Mouse (Mus musculus): ENCODE data around the gene Tekt3.

The Tekt3 gene

GRCm38 (mm10) chr11:63059911-63060310 lies 1.5 kb upstream of the Tekt3 start:
- DNase-seq (ENCODE audit: low spot score), result no peak

- no peak for DNase-seq (ENCODE audit: low spot score)
Observed at GRCm38 (mm10) chr11:63066526-63066925, 5.1 kb downstream of the Tekt3 start.

DNA sequence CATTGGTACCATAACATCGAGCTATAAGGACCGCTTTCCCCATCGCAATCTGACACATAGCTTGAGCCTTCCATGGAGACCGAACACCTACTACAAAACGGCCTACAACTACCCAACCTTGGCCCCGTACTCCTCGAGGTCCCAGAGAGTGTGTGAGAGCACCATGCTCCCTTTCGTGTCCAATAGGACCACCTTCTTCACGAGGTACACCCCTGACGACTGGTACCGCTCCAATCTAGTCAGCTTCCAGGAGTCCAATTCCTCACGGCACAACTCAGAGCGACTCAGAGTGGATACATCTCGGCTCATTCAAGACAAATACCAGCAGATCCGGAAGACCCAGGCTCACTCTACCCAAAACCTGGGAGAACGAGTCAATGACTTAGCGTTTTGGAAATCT lies 8.6 kb downstream of the Tekt3 start:
- DNase-seq (ENCODE audit: low spot score), result no peak

DNA sequence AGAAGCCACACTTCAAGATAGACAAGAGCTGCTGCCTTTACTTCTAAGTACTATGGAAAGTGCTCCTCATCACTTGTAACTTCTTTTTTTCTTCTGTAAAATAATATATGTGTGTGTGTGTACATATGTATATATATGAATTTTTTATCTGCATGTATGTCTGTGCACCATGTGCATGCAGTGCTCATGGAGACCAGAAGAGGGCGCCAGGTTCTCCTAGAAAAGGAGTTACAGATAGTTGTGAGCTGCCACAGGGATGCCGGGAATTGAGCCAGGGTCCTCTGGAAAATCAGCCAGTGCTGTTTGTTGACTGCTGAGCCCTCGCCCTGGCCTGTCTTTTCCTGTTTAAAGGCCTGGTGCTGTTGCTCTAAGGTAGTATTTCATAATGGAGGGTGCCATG lies 23.1 kb downstream of the Tekt3 start:
- no peak for DNase-seq (ENCODE audit: low spot score)

- DNase-seq (ENCODE audit: low spot score), result no peak
Observed at GRCm38 (mm10) chr11:63088672-63089071, 27.2 kb downstream of the Tekt3 start.

DNA sequence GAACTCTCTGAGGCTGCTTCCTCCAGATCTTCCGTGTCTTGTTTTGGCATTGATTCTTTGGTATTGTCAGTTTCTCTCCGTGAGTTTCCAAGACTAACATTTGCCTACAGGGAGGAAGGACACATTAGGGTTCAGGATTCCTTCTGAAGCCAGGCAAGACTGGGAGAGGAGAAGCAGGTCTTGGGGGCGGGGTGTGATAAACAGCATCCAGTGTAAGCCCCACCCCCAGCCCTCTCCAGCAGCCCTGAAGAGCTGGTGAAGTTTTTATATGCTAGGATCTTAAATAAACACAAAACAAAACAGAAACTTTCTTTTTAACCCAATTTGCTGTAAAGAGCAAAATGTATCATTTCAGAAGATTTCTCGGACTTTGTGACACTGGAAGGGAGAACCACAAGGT lies 28.8 kb downstream of the Tekt3 start:
- DNase-seq (ENCODE audit: low spot score), result no peak

GRCm38 (mm10) chr11:63090986-63091385 lies 29.5 kb downstream of the Tekt3 start:
- no peak for DNase-seq (ENCODE audit: low spot score)

GRCm38 (mm10) chr11:63092271-63092670 lies 30.8 kb downstream of the Tekt3 start:
- DNase-seq (ENCODE audit: low spot score), result no peak

DNA sequence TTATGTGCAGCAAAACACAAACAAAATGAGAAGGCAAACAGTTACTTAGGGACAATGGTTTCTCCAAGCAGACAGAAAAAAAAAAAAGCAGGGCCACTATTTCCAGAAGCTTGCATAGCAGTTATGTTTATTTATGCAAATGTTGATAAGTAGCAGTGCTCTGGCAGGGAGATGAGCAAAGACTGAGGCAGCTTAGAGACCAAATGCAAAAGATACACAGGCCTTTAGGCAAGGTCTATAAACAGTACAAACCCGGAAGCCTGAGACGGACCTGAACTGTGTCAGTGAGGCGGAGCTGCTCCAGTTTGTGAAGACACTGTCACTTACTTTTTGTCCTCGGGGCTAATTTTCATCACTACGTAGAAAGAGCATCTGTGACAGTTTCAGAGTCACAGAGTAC lies 32.1 kb downstream of the Tekt3 start:
- no peak for DNase-seq (ENCODE audit: low spot score)

GRCm38 (mm10) chr11:63094496-63094895 lies 33.0 kb downstream of the Tekt3 start:
- no peak for DNase-seq (ENCODE audit: low spot score)

DNA sequence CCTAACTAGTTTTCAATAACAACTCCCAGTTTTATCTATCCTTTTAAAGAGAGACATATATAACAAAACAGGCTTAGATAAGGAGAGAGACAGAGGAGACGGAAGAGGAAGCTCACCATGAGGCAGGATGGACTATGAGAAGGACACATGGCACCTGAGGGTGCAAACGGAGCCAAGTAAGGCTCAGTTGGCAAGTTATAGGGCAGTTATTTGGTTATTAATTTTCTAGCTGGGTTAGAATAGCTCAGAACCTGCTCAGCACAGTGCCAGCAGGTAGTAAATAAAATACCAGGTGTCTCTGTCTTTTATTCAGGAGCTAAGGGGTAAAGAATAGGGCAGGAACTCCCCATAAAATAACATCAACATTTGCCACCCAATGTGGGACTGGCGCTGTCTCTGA lies 36.6 kb downstream of the Tekt3 start:
- DNase-seq (ENCODE audit: low spot score), result no peak

DNA sequence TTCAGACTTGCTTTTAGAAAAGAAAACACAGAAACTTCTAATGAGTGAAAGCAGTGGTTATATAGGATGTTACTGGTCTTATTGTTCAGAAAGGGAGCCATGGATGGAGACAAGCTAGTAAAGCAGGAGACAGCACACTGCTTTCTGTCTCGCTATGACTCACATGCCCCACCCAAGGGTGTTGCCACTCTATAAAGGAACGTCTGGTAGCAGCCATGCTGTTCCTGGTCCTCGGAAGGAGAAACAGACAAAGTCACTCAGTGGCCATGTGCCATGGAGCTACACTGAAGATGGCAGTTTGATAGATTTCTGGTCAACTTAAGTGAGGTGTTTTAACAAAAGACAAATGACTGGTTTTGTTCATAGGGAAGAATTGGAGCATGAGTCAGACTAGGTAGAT lies 37.9 kb downstream of the Tekt3 start:
- DNase-seq (ENCODE audit: low spot score), result no peak

DNA sequence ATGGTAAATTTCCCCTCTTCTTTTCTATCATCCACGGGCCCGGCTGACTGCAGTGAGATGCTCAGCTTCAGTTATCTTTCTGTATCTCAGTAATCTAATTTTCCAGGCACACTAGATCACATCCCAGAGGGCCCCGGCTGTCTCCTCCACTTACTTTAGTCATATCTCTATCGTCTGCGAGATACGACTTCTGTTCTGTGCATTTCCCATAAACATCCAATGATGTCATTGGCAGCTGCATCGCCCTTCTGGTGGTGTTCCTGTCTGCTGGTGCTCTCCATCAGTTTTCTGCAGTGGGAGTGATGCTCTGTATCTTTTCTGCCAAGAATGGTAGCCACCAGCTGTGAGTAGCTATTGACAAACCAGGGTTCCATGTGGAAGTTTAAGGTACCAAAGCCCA lies 41.8 kb downstream of the Tekt3 start:
- no peak for DNase-seq (ENCODE audit: low spot score)

DNA sequence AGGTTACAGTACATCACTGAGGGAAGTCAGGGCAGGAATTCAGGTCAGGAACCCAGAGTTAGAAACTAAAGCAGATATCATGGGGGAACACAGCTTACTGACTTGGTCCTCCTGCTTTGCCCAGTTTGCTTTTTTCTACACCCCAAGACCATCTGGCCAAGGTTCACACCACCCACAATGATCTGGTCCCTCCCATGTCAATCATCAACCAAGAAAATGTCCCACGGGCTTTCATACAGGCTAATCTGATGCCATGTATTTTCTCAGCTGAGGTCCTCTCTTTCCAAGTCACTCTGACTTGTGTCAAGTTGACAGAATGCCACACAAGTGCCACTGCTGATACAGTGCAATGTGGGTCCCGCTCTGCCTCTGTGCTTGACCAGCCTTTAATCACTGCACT lies 42.6 kb downstream of the Tekt3 start:
- DNase-seq (ENCODE audit: low spot score), result no peak

- DNase-seq (ENCODE audit: low spot score), result no peak
Observed at GRCm38 (mm10) chr11:63109230-63109775, 47.8 kb downstream of the Tekt3 start.

DNA sequence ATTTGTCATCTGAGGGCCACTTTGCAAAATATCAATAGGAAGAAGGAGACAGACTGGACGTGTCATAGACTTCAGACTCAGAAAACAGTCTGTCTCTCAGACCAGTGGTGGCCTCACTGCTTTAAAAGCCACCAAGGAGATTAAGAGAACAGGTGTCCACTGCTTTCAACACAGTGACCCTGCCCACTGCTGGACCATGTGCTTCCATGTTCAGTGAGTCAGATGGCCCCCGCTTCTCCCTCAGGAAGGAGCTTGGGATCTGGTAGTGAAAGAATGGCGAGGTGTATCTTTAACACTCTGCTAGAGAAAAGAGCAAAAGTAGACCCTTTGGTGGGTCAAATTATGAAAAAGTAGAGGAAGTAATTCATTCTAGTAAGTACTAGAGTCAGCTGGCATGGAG lies 48.9 kb downstream of the Tekt3 start:
- DNase-seq (ENCODE audit: low spot score), result no peak

DNA sequence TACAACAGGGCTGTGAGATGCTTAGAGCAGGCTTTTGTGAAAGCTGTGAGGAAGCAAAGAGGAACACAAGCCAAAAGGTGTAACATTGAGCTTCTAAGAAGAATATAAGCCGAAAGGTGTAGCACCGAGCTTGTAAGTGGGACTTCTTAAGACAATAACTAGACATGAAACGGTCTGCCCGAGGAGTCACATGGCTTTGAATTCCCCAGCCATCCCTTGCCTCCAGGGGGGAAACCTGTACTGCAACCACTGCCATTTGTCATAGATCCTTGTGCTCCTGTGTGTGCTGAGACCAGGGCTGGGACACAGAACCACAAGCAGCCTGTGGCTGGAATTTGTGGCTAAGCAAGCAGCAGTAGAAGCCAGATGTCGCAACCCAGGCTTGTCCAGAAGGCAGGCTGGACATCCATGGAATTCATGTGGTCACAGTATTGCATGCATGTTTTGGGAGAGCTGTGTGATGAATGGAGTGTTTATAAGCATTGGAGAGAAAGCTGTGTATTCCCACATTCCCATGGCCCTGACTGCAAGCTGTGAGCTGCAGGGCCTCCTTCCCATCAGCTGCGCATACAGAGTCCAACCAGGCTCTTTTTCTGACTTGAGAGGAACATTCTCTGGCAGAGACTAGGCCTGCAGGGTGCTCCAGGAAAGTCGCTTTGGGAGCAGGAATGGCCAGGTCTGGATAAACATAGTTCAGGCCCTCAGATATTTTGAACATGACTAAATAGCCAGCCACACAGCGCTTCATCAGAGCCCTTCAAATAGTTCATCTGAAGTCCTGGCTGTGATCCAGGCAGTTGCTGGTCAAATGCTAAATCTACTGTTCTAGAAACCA lies 53.6 kb downstream of the Tekt3 start:
- no peak for DNase-seq (ENCODE audit: low spot score)

GRCm38 (mm10) chr11:63116652-63117051 lies 55.2 kb downstream of the Tekt3 start:
- DNase-seq (ENCODE audit: low spot score), result no peak

- DNase-seq (ENCODE audit: low spot score), result no peak
Observed at GRCm38 (mm10) chr11:63117266-63117665, 55.8 kb downstream of the Tekt3 start.

DNA sequence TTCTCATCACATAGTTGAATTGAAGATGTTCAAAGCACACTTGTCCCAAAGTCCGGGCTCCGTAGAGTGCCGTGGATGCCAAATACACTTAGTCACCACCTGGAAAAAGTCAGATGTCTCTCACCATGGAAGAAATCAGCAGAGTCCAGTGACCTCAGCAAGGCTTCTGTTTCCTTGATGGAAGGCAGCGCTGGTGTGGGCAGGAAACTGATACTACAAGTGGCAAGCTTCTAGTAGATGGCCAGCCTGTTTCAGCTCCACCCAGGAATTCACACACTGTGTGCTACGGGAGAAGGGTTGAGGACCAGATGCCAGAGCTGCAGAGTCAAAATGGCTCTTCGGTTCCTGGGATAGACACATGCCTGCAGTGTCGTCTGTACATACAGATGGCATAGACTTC lies 58.3 kb downstream of the Tekt3 start:
- DNase-seq (ENCODE audit: low spot score), result no peak

GRCm38 (mm10) chr11:63122249-63122648 lies 60.8 kb downstream of the Tekt3 start:
- no peak for DNase-seq (ENCODE audit: low spot score)

GRCm38 (mm10) chr11:63122776-63123350 lies 61.4 kb downstream of the Tekt3 start:
- DNase-seq (ENCODE audit: low spot score), result no peak

GRCm38 (mm10) chr11:63124316-63124715 lies 62.9 kb downstream of the Tekt3 start:
- DNase-seq (ENCODE audit: low spot score), result no peak
